Mouse (Mus musculus) left cerebral cortex, adult 2 months (tissue): ENCODE results near the gene Pptc7. TPM values are rescaled to one million over a fixed set of nuclear protein-coding genes. Genes with fewer than 3 reads are reported as not detected.
"Not testable (repeated sequence)": the region's sequence is repeated elsewhere in the genome, so short reads cannot be mapped to it uniquely, and the experiment has no call there.

Experiments
- DNase-seq, 2 experiments: peaks; one replicate each; pipeline ENCODE4 v3.0.0; 2021 to 2022; ENCODE audit warnings: low spot score in 2 of 2, mixed read lengths in 1 of 2; ENCODE audit errors: extremely low spot score in 1 of 2
- H3K27ac ChIP-seq: fragments of 200-600 bp; 2 replicates; pipeline ENCODE4 v1.8.1; 2022
- H3K4me3 ChIP-seq: fragments of 200-600 bp; 2 replicates; pipeline ENCODE4 v1.8.1; 2022
- CTCF ChIP-seq: fragments of 200-600 bp; IDR thresholded peaks from 2 replicates; pipeline ENCODE4 v1.8.1; 2022; ENCODE audit warnings: antibody characterized with exemption, mild to moderate bottlenecking, moderate library complexity
- intact Hi-C: fragments of 180-260 bp; cut with DNase I; formaldehyde crosslinking; loops from one replicate; pipeline ENCODE4 v1.15.1; 2025
- total RNA-seq, 2 experiments: library from RNA; stranded (reverse); gene quantifications; 2 replicates each; pipeline ENCODE4 v1.2.3; 2021

Gene Pptc7
- total RNA-seq, 2 experiments from 2014 or later: 41.2 to 42.5 TPM

DNA sequence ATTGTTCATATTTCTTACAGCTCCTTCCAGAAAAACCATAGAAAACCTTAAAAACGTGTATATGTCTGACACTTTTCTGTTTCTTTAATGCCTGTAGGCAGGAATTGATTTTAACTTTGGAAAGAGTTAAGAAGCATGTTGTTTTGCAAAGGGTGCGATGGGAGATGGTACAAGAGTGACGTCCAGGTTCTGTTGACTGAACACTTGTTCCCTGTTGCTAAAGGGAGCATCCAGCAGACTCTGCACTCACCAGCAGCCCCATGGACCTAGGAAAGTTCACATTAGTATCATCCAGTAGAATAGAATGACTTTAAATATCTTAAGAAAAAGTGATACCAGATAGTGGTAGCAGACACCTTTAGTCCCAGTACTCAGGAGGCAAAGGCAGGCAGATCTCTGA, 22.4 kb downstream of the Pptc7 start:
- no peak for DNase-seq
- Histone ChIP-seq H3K4me3 (no peak overlapping the region), H3K27ac (no peak overlapping the region)
- no peak for TF ChIP-seq CTCF
- intact Hi-C loops: no loop called here

DNA sequence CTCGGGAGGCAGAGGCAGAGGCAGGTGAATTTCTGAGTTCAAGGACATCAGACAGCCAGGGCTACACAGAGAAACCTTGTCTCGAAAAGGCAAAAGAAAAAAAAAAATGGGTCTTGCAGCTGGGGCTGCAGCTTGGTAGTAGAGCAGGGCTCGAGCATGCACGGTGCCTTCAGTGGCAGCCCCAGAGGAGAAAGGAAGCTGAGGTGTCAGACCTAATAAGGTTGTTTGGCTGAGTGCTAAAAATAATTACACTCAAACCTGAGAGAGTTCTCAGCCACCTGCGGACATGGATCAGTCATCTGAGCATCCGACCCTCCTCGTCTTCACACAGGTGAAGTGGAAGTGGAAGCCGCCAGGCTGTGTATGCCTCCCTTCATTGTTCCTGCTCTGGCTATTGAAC, 26.5 kb downstream of the Pptc7 start:
- Histone ChIP-seq H3K4me3 (no peak overlapping the region), H3K27ac (no peak overlapping the region)
- DNase-seq: no peak
- TF ChIP-seq CTCF: no peak
- intact Hi-C loops: no loop called here

DNA sequence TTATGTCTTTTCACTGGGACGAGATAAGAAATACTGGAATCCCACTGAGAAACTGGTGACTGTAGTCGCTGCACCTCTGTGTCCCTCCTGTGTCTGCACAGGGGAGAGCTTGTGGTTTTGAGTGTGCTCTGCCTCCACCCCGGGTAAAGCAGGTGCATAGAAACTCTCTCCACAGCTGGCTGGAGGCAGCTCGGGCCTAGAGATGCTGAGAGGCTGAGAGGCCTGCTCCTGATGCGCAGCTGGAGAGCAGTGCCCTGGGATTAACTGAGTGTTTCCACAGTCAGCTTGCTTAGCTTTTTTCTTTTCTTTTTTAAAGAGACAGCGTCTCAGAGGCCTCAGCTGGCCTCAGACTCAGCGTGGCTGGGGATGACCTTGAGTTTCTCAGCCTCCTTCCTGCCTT, 27.5 kb downstream of the Pptc7 start:
- intact Hi-C loops: no loop called here
- DNase-seq: no peak
- no peak for TF ChIP-seq CTCF
- Histone ChIP-seq H3K27ac (no peak overlapping the region), H3K4me3 (no peak overlapping the region)

- no peak for DNase-seq
- TF ChIP-seq CTCF: no peak
- Histone ChIP-seq H3K27ac (peak overlapping the region; percentile 28; the same call in 1 of the 2 replicates), H3K4me3 (no peak overlapping the region)
- intact Hi-C loops: no loop called here
Observed at GRCm38 (mm10) chr5:122312346-122312745, 28.2 kb downstream of the Pptc7 start.

DNA sequence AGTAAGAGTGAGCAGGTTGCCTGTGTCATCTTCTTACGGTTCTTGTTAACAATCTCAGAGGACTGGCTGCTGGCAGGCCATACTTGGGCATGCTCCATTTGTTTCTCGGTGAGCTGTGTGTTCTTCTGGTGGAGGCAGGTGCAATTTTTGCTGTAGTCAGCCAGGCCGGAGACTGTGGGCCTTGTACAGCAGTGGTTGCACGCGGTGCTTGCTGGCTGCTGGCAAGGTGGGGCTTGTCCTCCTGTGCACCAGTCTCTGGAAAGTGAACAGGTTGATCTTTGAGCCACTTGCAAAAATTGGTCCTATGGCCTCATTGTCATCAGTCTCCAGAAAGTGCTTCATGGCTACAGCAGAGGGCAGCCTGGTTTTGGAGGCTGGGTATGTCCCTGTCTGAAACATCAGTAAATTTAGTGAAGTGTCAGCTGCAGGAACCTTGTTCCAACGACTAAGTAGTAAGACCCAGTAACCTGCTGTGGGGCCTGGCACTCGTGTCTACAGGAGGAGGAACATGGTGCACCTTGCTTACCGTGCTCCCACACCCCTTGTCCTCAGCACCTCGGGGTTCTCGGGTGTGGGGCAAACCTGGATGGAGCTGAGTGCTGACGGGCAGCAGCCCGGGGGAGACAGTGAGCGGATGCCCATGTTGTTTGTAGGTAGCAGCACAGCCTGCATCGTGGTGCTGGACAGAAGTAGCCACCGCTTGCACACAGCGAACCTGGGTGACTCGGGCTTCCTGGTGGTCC, 28.9 kb downstream of the Pptc7 start:
- no peak for TF ChIP-seq CTCF
- H3K4me3 ChIP-seq: no peak overlapping the region
- intact Hi-C loops: no loop called here
- DNase-seq: no peak
- no peak overlapping the region for H3K27ac ChIP-seq

DNA sequence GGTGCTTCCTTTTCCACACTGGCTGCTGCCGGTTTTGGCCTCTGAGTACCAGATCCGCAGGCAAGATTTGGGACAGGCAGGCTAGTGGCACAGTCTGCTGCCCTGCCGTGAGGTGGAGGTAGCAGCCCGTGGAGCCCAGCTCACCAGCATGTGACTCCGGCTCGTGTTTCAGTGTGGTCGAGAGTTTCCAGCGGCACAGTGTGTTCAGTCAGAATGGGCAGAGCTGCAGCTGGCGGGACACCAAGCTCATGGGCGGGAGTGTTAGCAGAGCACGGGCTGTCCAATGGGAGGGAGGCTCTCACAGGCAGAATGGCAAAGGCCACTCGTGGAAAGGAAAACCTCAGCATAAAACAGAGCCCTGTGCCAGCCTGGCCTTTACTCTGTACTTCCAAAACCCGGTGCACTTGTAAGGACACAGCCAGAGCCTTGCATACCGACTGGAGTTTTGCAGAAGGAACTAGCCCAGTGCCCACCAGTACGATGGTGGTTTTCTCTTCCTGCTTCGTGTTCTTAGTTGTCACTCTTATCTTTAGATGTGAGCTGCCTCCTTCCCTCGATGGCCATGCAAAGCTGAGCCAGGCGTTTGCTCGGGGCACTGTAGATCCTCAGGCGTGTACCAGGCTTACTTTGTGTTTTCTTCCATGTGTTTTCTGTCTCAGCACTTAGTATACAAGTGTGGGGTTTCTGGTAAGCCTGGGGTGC, 31.0 kb downstream of the Pptc7 start:
- peak; percentile 19 for TF ChIP-seq CTCF
- intact Hi-C loops: loop anchor here (1.0 kb wide), 1 partner anchor 10 kb away; no protein-coding TSS in a partner anchor
- Histone ChIP-seq H3K27ac (peak overlapping the region; percentile 34), H3K4me3 (no peak overlapping the region)
- DNase-seq: peak; percentile 82 to 84

GRCm38 (mm10) chr5:122317329-122318045, 33.3 kb downstream of the Pptc7 start:
- TF ChIP-seq CTCF: no peak
- intact Hi-C loops: no loop called here
- H3K27ac ChIP-seq: 0 out of 2 replicates have a peak overlapping the region, but pooled peaks have one; percentile 15
- DNase-seq: no peak
- H3K4me3 ChIP-seq: no peak overlapping the region

- no peak overlapping the region for H3K4me3 ChIP-seq
- no peak for DNase-seq
- peak; percentile 45 for TF ChIP-seq CTCF
- intact Hi-C loops: no loop called here
- H3K27ac ChIP-seq: no peak overlapping the region
Observed at GRCm38 (mm10) chr5:122318100-122318499, 33.9 kb downstream of the Pptc7 start.

DNA sequence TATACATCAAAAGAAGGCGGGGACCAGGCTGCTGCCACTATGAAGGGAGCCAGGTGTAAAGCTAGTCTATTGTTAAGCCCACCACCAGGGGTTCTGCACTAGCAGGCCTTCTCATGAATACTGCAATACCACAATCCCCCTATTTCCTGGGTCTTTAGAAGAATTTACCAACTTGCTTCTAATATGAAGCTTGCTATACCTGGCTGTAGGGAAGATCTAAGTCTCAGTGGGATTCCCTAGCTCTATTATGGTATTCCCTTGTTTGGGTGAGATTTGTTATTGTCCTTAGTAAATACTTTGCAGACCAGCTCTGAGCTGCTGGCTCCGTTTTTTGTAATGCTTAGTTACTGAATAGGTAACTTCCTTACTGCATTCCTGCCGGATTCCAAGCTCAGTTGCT, 34.8 kb downstream of the Pptc7 start:
- H3K4me3 ChIP-seq, DNase-seq, H3K27ac ChIP-seq, intact Hi-C loops: not testable (repeated sequence)

DNA sequence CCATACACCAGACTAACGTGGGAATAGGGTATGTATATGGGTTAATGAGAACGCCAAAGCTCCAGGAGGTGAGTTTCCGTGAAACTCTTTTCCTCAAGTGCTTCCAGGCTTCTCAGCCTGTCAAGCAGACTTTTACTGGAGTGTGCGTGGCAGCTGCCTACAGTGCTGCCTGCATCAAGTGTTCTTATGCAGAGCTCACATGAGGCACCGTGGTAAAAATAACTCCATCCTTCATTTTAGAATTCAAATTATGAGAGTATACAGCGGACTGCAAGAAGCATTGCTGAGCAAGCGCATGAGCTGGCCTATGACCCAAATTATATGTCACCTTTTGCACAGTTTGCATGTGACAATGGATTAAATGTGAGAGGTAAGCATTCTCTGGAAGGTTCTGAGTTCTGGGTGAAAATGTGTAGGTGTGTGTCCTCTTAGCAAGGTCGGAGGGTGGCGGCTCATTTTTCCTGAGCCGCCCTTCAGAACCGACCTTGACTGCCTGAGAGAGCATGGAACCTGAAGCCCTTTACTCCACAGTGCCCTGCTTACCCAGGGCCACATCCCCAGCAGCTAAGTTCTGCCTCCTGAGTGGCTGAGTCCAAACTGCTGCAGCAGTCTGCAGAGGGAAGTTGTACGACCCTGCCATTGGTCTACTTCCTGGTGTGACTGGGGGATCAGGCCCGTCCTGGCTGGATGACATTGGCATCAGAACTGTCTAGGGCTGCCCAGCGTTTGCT, 35.5 kb downstream of the Pptc7 start:
- intact Hi-C loops: no loop called here
- no peak overlapping the region for H3K4me3 ChIP-seq
- no peak for TF ChIP-seq CTCF
- DNase-seq: no peak
- peak overlapping the region; percentile 58 for H3K27ac ChIP-seq

GRCm38 (mm10) chr5:122320205-122320781, 36.1 kb downstream of the Pptc7 start:
- H3K4me3 ChIP-seq: no peak overlapping the region
- TF ChIP-seq CTCF: no peak
- no peak for DNase-seq
- intact Hi-C loops: no loop called here
- peak overlapping the region; percentile 58 for H3K27ac ChIP-seq
